Mouse (Mus musculus): ENCODE results near the gene Gm5426.

The Gm5426 gene

GRCm38 (mm10) chr10:96136451-96136850 is at the start of gene Gm5426:
Gene Gm5426 (plus strand): TSS chr10:96136603.
- DNase-seq (ENCODE audit: low read depth), result peak; percentile 50

- no peak for DNase-seq (ENCODE audit: low read depth)
Observed at GRCm38 (mm10) chr10:96089744-96090143, 46.7 kb upstream of the Gm5426 start.

- DNase-seq (ENCODE audit: low read depth), result no peak
Observed at GRCm38 (mm10) chr10:96090388-96090787, 46.0 kb upstream of the Gm5426 start.

DNA sequence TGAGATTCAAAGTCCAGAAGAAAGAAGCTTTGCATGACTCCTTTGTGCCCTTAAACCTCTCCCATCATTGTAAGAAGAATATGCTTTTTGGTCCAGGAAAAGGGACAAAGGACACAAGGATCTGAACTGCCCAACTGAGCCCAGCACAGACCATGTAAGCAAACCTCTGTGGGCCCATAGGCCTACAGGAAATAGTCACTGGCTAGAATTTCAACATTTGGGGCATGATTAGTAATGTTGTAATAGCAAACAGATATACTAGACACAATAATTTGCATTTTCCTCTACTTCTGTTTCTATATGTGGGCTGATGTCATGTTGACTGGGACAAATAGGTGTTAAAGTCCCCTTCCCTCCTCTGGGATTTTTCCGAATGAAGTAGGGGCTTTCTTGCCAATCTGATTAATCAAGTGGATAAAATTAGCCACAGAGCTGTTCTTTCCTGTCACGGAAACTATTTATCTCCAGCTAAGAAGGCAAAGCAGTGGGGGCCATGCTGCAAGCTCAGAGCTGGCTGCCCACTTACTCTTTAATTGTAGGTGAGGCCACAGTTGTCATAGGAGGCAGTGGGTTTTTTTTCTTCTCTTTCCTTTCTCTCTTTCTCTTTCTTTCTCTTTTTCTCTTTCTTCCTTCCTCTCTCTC is 42.4 kb upstream of the Gm5426 start:
- no peak for DNase-seq (ENCODE audit: low read depth)

- DNase-seq (ENCODE audit: low read depth), result no peak
Observed at GRCm38 (mm10) chr10:96094559-96094958, 41.8 kb upstream of the Gm5426 start.

DNA sequence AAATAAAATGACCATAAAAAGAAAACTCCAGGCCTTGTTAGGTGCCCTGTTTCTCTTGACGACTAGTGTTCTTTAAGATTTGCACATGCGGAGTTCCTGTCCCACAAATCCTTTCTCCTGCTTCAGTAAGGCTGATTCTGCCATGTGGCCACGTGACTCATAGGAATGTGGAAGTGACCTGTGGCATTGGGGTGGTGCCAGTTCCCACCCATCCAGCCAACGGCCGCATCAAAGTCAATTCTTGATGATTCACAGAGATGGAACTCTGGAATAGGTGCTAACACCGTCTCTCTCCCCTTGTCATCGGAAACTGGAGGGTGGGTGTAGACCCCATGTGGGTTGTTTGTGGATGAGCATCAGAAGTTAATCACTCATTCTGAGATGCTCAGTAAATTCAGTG is 39.7 kb upstream of the Gm5426 start:
- DNase-seq (ENCODE audit: low read depth), result no peak

GRCm38 (mm10) chr10:96101035-96101434 is 35.4 kb upstream of the Gm5426 start:
- DNase-seq (ENCODE audit: low read depth), result no peak

- peak; percentile 15 for DNase-seq (ENCODE audit: low read depth)
Observed at GRCm38 (mm10) chr10:96104158-96104557, 32.2 kb upstream of the Gm5426 start.

GRCm38 (mm10) chr10:96104624-96105023 is 31.8 kb upstream of the Gm5426 start:
- DNase-seq (ENCODE audit: low read depth), result no peak

GRCm38 (mm10) chr10:96105124-96105523 is 31.3 kb upstream of the Gm5426 start:
- DNase-seq (ENCODE audit: low read depth), result peak; percentile 33

GRCm38 (mm10) chr10:96106972-96107720 is 29.3 kb upstream of the Gm5426 start:
- DNase-seq (ENCODE audit: low read depth), result no peak

- DNase-seq (ENCODE audit: low read depth), result no peak
Observed at GRCm38 (mm10) chr10:96107825-96108224, 28.6 kb upstream of the Gm5426 start.

GRCm38 (mm10) chr10:96115325-96115724 is 21.1 kb upstream of the Gm5426 start:
- DNase-seq (ENCODE audit: low read depth), result no peak

- no peak for DNase-seq (ENCODE audit: low read depth)
Observed at GRCm38 (mm10) chr10:96120821-96121220, 15.6 kb upstream of the Gm5426 start.

- no peak for DNase-seq (ENCODE audit: low read depth)
Observed at GRCm38 (mm10) chr10:96121249-96122010, 15.0 kb upstream of the Gm5426 start.

- DNase-seq (ENCODE audit: low read depth), result no peak
Observed at GRCm38 (mm10) chr10:96123885-96124284, 12.5 kb upstream of the Gm5426 start.

- DNase-seq (ENCODE audit: low read depth), result no peak
Observed at GRCm38 (mm10) chr10:96124290-96124689, 12.1 kb upstream of the Gm5426 start.

DNA sequence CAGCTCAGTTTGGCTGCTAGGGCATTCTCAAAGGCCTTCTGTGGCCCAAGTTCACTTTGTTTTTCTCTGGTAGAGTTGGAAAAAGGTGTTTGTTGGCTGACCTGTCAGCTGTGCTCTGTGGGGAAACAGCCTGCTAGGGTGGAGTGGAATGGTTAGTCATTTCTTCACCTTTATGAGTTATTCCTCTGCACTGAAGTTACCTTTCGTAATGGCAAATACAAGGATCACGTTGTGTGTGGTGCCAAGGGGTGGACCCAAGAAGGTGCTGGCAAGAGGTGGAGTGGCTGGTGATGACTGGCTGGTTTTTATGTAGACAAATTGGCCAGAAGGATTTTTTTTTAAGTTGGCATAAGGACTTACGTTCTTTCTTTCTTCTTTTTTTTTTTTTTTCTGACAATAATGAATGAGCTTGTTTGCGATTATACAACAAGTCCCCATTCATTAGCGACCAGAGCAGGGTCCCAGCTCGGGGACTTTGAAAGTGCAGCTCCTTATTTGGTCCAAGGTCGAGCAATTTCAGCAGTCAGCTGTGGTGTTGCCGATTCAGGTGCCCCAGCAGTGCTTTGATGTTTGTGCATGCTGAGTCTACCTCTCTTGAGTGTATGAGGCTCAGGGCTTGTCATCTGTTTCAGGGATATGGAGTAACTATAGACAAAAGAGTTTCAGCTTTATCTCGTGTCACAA is 10.5 kb upstream of the Gm5426 start:
- no peak for DNase-seq (ENCODE audit: low read depth)

DNA sequence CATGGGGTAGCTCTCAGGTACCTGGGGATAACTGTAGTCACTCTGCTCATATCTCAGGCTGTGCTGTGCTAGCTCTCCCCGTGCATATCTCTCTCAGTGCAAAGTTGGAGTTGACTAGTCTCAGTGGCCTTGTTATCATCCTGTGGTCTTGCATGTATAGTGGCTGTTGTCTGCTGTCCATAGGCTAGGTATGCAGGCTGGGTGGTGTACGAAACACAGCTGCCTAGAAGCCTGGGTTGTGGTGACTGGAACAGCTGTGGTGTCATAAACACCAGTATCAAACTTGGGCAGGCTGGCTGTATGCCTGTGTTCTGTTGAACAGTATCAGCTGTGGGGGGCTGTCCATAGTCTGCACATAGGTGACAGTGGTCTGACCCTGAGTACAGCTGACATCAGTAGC is 7.2 kb upstream of the Gm5426 start:
- DNase-seq (ENCODE audit: low read depth), result no peak

GRCm38 (mm10) chr10:96130406-96130805 is 6.0 kb upstream of the Gm5426 start:
- DNase-seq (ENCODE audit: low read depth), result no peak

- peak; percentile 47 for DNase-seq (ENCODE audit: low read depth)
Observed at GRCm38 (mm10) chr10:96131112-96131511, 5.3 kb upstream of the Gm5426 start.

DNA sequence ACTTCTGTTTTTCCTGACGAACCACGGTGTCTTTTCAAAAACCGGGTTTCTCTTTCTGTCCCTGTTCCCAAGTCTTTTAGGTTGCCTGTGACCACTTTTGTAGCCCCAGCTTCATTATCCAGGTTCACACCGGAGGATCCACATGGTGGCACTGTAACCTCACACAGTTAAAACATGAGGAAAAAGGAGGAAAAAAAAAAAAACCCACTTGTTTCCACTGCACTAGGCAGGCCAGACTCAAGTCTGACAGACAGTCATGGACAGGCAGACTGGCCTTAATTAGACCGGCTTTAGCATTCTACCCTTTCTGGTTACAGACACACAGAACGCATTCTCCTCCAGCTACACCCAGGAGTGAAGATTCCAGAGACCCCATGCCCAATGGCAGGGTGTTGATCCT is 4.2 kb upstream of the Gm5426 start:
- DNase-seq (ENCODE audit: low read depth), result peak; percentile 67
